Mouse (Mus musculus) kidney, adult 2 months (tissue): ENCODE measurements around the gene Slmap.

Experiments
- CTCF ChIP-seq: fragments of 200-500 bp; conservative IDR thresholded peaks from 2 replicates; pipeline ENCODE4 v1.5.1; 2011; ENCODE audit warnings: low read depth, mild to moderate bottlenecking, control low read depth, low read length, moderate library complexity, mixed read lengths; ENCODE audit not compliant: insufficient read depth, insufficient read length
- POLR2A ChIP-seq: fragments of 200-500 bp; IDR thresholded peaks from one replicate; pipeline ENCODE4 v1.6.1; 2011; ENCODE audit warnings: low read depth, low read length, control low read depth

DNA sequence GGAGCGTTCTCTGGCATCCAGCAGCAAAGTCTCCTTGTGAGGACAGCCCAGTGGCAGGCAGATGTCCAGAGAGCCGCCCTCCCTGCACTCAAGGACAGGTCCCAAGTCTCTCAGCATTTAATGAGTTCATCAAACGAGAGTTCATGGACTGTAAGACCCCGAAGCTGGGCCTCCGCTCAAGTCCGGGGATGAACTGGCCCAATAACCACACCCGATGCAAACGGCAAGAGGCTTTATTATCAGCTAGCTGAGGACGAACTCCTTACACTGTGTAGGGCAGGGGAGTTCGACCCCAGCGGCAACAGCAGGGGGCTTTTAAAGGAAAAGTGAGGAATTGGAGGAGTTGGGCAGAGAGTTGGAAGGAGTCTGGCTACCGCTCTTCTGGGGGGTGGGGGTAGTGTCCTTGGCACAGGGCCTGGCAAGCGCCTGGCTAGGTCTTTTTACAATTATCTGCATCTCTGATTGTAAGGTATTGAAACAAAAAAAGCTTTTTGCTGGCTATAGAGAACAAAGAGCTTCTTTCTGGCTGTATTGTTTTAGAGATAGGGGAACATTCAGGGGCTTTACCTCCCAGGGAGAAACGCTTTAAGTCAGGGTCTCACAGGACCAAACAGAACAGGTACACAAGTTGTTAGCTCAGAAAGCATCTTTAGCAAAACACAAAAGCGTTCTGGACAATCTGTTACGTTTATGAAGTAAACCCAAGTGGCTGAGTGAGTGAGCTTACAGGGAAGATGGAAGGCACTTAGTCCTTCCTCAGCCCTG, 84.5 kb downstream of the Slmap start:
- TF ChIP-seq CTCF (no peak), POLR2A (no peak)
